In the genomic region with DNA sequence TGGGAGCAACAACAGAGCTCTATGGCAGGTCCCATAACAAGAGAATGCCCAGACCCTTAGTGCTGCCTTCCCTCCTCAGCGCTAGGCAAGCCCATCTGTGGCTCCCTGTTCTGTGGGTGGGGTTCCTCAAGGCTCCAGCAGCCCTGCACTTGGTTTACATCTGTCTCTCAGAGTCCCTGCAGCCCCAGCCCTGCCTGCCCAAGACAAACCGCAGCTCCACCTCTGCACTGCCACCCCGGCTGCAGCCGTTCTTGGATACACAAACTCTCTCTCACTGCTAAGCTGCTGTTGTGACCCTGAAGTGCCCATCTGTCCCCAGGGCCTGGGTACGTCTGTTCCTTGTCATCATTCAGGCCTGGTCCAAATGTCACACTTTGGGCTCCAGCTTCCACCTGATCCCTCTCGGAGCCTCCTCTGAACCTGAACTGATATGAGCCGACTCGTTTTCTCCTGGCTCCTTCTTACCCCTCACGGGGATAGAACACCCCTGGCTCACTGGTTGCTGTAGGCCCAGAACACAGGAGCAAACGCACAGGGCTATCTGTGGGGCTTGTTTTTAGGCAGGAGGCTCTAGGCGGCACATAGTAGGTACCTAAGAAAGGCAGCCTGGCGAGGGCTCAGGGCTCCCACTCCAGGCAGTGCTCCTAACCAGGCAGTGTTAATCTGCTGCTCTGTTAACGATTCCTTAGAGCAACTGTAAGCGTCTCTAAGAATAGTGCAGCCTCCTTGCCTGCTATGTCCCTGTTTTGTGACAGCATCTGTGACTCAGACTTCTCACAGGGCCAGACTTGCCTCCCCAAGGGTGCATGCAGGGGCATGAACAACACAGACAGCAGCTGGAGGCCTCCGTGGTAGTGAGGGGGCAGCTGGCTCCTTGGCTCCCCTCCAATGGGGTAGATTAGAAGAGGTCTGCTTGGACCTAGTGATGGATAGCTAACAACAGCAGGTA, we compare ENCODE assay signal across 8 mouse cellular contexts. TPM values are rescaled to one million over a fixed set of nuclear protein-coding genes. Genes with fewer than 3 reads are reported as not detected.
A peak's percentile ranks its signal among the peaks of the same experiment; 100 is the strongest.
DNase-seq lines count a peak whose midpoint lies in the region; ATAC-seq lines count a peak whose summit lies in the region.

No protein-coding gene starts in this region.

- H3K27ac ChIP-seq in kidney, embryonic 16.5 days (ENCODE audit: low read length): no peak overlapping the region
- peak overlapping the region; percentile 82 for H3K27ac ChIP-seq in limb, embryonic 12.5 days
- H3K27ac ChIP-seq in neural tube, embryonic 14.5 days (ENCODE audit: low read depth, low read length): peak overlapping the region; percentile 74

- no peak overlapping the region for H3K4me3 ChIP-seq in kidney, embryonic 16.5 days (ENCODE audit: low read length)
- H3K4me3 ChIP-seq in limb, embryonic 12.5 days (replicated peaks): no peak overlapping the region
- no peak overlapping the region for H3K4me3 ChIP-seq in neural tube, embryonic 14.5 days (ENCODE audit: low read depth, low read length)

- 0 out of 2 replicates have a peak overlapping the region, but pooled peaks have one; percentile 18 for H3K9ac ChIP-seq in kidney, embryonic 16.5 days (replicated peaks; ENCODE audit: low read length)
- peak overlapping the region; percentile 40; the same call in 1 of the 2 replicates for H3K9ac ChIP-seq in limb, embryonic 12.5 days (replicated peaks)
- H3K9ac ChIP-seq in neural tube, embryonic 14.5 days (replicated peaks; ENCODE audit: low read depth, low read length): 0 out of 2 replicates have a peak overlapping the region, but pooled peaks have one; percentile 12

- no peak for ATAC-seq in kidney, embryonic 16.5 days (ENCODE audit: low FRiP score, low TSS enrichment)
- ATAC-seq in limb, embryonic 12.5 days (ENCODE audit: insufficient number of reproducible peaks, insufficient read depth, low FRiP score, low TSS enrichment, low read depth): 0 out of 2 replicates have a peak, but pooled peaks have one; percentile 43
- peak; percentile 48; the same call in 1 of the 2 replicates for ATAC-seq in neural tube, embryonic 14.5 days (ENCODE audit: low read depth)

- no peaks in the 10 kb centered on the region for H3K27me3 ChIP-seq in kidney, embryonic 16.5 days (ENCODE audit: insufficient read depth, low read length)
- no peaks in the 10 kb centered on the region for H3K27me3 ChIP-seq in limb, embryonic 12.5 days
- no peaks in the 10 kb centered on the region for H3K27me3 ChIP-seq in neural tube, embryonic 14.5 days (ENCODE audit: control insufficient read depth, insufficient read depth, low read length)

- H3K4me1 ChIP-seq in kidney, embryonic 16.5 days (ENCODE audit: insufficient read depth, low read length): peaks cover 39% of the 10 kb centered on the region
- H3K4me1 ChIP-seq in limb, embryonic 12.5 days (replicated peaks): peaks cover 53% of the 10 kb centered on the region
- H3K4me1 ChIP-seq in neural tube, embryonic 14.5 days (ENCODE audit: control insufficient read depth, insufficient read depth, low read length): peaks cover 51% of the 10 kb centered on the region

- no peaks in the 10 kb centered on the region for H3K9me3 ChIP-seq in kidney, embryonic 16.5 days (ENCODE audit: low read length)
- no peaks in the 10 kb centered on the region for H3K9me3 ChIP-seq in limb, embryonic 12.5 days
- no peaks in the 10 kb centered on the region for H3K9me3 ChIP-seq in neural tube, embryonic 14.5 days (ENCODE audit: control insufficient read depth, low read length)

- 45% methylated on average over 15 of the region's 15 CpGs for WGBS in kidney, embryonic 16.5 days
- WGBS in limb, embryonic 12.5 days: 32% methylated on average over 15 of the region's 15 CpGs
- 25% methylated on average over 15 of the region's 15 CpGs for WGBS in neural tube, embryonic 14.5 days

- no peak for DNase-seq in kidney, adult 18-20 months
- peak; percentile 86 to 88 for DNase-seq in cerebellum, postnatal 10 days
- peak; percentile 65 to 74 for DNase-seq in frontal cortex, postnatal 36 days (ENCODE audit: low spot score in 2 of 2)
- DNase-seq in layer of hippocampus, adult 9-11 months: no peak
- no peak for DNase-seq in ovary, postnatal 14 days (ENCODE audit: low spot score)

- H3K36me3 ChIP-seq in kidney, embryonic 16.5 days (ENCODE audit: insufficient read depth, low read length): no peaks in the 10 kb centered on the region
- H3K36me3 ChIP-seq in limb, embryonic 12.5 days: no peaks in the 10 kb centered on the region
- no peaks in the 10 kb centered on the region for H3K36me3 ChIP-seq in neural tube, embryonic 14.5 days (ENCODE audit: control insufficient read depth, insufficient read depth, low read length)

- H3K4me2 ChIP-seq in kidney, embryonic 16.5 days (replicated peaks; ENCODE audit: low read depth, low read length): no peak overlapping the region
- H3K4me2 ChIP-seq in limb, embryonic 12.5 days: peak overlapping the region; percentile 28; the same call in 1 of the 2 replicates
- 0 out of 2 replicates have a peak overlapping the region, but pooled peaks have one; percentile 2 for H3K4me2 ChIP-seq in neural tube, embryonic 14.5 days (ENCODE audit: low read depth, low read length)

RNA-seq across cellular contexts. Expression of gene Arl6ip4, which starts 50.0 kb away (rescaled TPM):
- polyA plus RNA-seq in kidney, embryonic 16.5 days (2015; fragmentation: Nextera tagmentation; extraction: Ambion mirVana): 100 and 102 TPM in 2 replicates
- polyA plus RNA-seq in limb, embryonic 12.5 days (2016; fragmentation: Nextera tagmentation; extraction: Ambion mirVana): 117 and 127 TPM in 2 replicates
- polyA plus RNA-seq in neural tube, embryonic 14.5 days (2014; fragmentation: Nextera tagmentation; extraction: Ambion mirVana): 72.5 and 76.2 TPM in 2 replicates

RNA-seq across cellular contexts. Expression of gene Ogfod2, which starts 53.8 kb away (rescaled TPM):
- polyA plus RNA-seq in kidney, embryonic 16.5 days (2015; fragmentation: Nextera tagmentation; extraction: Ambion mirVana): 30.6 and 32.4 TPM in 2 replicates
- polyA plus RNA-seq in limb, embryonic 12.5 days (2016; fragmentation: Nextera tagmentation; extraction: Ambion mirVana): 13.9 and 18.5 TPM in 2 replicates
- polyA plus RNA-seq in neural tube, embryonic 14.5 days (2014; fragmentation: Nextera tagmentation; extraction: Ambion mirVana): 25.0 and 29.1 TPM in 2 replicates

Comparison
In these comparisons a context has a peak if more than half of its experiments do, and no peak if none do; other contexts are left out.
1. DNase-seq: peak in cerebellum, postnatal 10 days (2 of 2) and frontal cortex, postnatal 36 days (2 of 2); none in kidney, adult 18-20 months (single experiment), layer of hippocampus, adult 9-11 months (single experiment) and ovary, postnatal 14 days (single experiment).
2. Peak in every context shown above with its lines, with median percentiles within 50 percentile points of each other: H3K9ac ChIP-seq.